Mouse (Mus musculus) MEL (cell line): ENCODE data around the gene Fcgr3. TPM values are rescaled to one million over a fixed set of nuclear protein-coding genes. Genes with fewer than 3 reads are reported as not detected.
"Not testable (repeated sequence)": the region's sequence is repeated elsewhere in the genome, so short reads cannot be mapped to it uniquely, and the experiment has no call there.

ENCODE experiments used
- DNase-seq: peaks from one replicate; pipeline ENCODE4 v3.0.0; 2011; ENCODE audit warnings: low read depth, low spot score
- H3K27ac ChIP-seq: 2 replicates; pipeline ENCODE4 v1.5.1; 2012; ENCODE audit warnings: low read depth, mild to moderate bottlenecking, control low read depth, low read length, moderate library complexity; ENCODE audit not compliant: control insufficient read depth
- H3K27me3 ChIP-seq, 2 experiments: fragments of 150-350 bp in 1 of 2; sonication (generic) in 1 of 2; 2 replicates each; pipeline ENCODE4 v1.6.1; 2012; ENCODE audit warnings: low read length in 2 of 2, mild to moderate bottlenecking in 2 of 2, improper control_type of control experiment in 1 of 2, moderate library complexity in 1 of 2; ENCODE audit not compliant: insufficient read depth in 2 of 2, control insufficient read depth in 1 of 2
- H3K36me3 ChIP-seq, 2 experiments: 2 replicates each; pipeline ENCODE4 v1.6.1; 2012 to 2014; ENCODE audit warnings: low read length in 2 of 2, improper control_type of control experiment in 1 of 2, inconsistent platforms in 1 of 2, mild to moderate bottlenecking in 1 of 2; ENCODE audit not compliant: insufficient read depth in 2 of 2, control insufficient read depth in 1 of 2
- H3K4me1 ChIP-seq, 2 experiments: fragments of 150-350 bp in 1 of 2; sonication (generic) in 1 of 2; 2 replicates each; pipeline ENCODE4 v1.6.1; 2012; ENCODE audit warnings: low read length in 2 of 2, improper control_type of control experiment in 1 of 2, mild to moderate bottlenecking in 1 of 2; ENCODE audit not compliant: insufficient read depth in 2 of 2, control insufficient read depth in 1 of 2
- H3K4me3 ChIP-seq, 2 experiments: fragments of 150-350 bp in 1 of 2; sonication (generic) in 1 of 2; 2 replicates each; pipeline ENCODE4 v1.5.1; 2012; ENCODE audit warnings: low read depth in 2 of 2, low read length in 2 of 2, mild to moderate bottlenecking in 2 of 2, moderate library complexity in 2 of 2, control low read depth in 1 of 2, improper control_type of control experiment in 1 of 2; ENCODE audit not compliant: control insufficient read depth in 1 of 2, insufficient read depth in 1 of 2
- H3K79me2 ChIP-seq: 2 replicates; pipeline ENCODE4 v1.6.1; 2012; ENCODE audit warnings: mild to moderate bottlenecking, low read length, moderate library complexity; ENCODE audit not compliant: control insufficient read depth, poor library complexity, insufficient read depth
- H3K9ac ChIP-seq: 2 replicates; pipeline ENCODE4 v1.6.1; 2012; ENCODE audit warnings: low read depth, mild to moderate bottlenecking, control low read depth, low read length, moderate library complexity; ENCODE audit not compliant: control insufficient read depth, poor library complexity, severe bottlenecking
- H3K9me3 ChIP-seq: fragments of 150-350 bp; sonication (generic); replicated peaks from 2 replicates; pipeline ENCODE4 v1.6.1; 2012; ENCODE audit warnings: mild to moderate bottlenecking, low read length, improper control_type of control experiment, moderate library complexity; ENCODE audit not compliant: insufficient read depth
- BHLHE40 ChIP-seq: IDR thresholded peaks from 2 replicates; pipeline ENCODE4 v1.6.1; 2012; ENCODE audit warnings: low read depth, mild to moderate bottlenecking, inconsistent platforms, low read length, improper control_type of control experiment, borderline replicate concordance
- E2F4 ChIP-seq: IDR thresholded peaks from 2 replicates; pipeline ENCODE4 v1.6.1; 2011; ENCODE audit warnings: low read depth, low read length, improper control_type of control experiment, borderline replicate concordance
- EP300 ChIP-seq, 2 experiments: IDR thresholded peaks; 2 replicates each; pipeline ENCODE4 v1.6.1; 2011; ENCODE audit warnings: improper control_type of control experiment in 2 of 2, low read length in 2 of 2, low read depth in 1 of 2, mild to moderate bottlenecking in 1 of 2
- ETS1 ChIP-seq: IDR thresholded peaks from 2 replicates; pipeline ENCODE4 v1.6.1; 2012; ENCODE audit warnings: low read depth, mild to moderate bottlenecking, inconsistent platforms, low read length, improper control_type of control experiment, moderate library complexity
- GABPA ChIP-seq: IDR thresholded peaks from 2 replicates; pipeline ENCODE4 v1.6.1; 2012; ENCODE audit warnings: low read depth, mild to moderate bottlenecking, inconsistent platforms, low read length, improper control_type of control experiment, moderate library complexity
- HCFC1 ChIP-seq: IDR thresholded peaks from 2 replicates; pipeline ENCODE4 v1.6.1; 2012; ENCODE audit warnings: low read depth, mild to moderate bottlenecking, inconsistent platforms, low read length, improper control_type of control experiment, moderate library complexity
- MAX ChIP-seq: IDR thresholded peaks from 2 replicates; pipeline ENCODE4 v1.6.1; 2011; ENCODE audit warnings: low read length, improper control_type of control experiment
- MXI1 ChIP-seq: IDR thresholded peaks from 2 replicates; pipeline ENCODE4 v1.6.1; 2011; ENCODE audit warnings: mild to moderate bottlenecking, low read depth, low read length, improper control_type of control experiment
- MYC ChIP-seq: IDR thresholded peaks from 2 replicates; pipeline ENCODE4 v1.6.1; 2011; ENCODE audit warnings: low read depth, mild to moderate bottlenecking, low read length, improper control_type of control experiment, moderate library complexity
- POLR2A ChIP-seq, 2 experiments: IDR thresholded peaks; 2 replicates each; pipeline ENCODE4 v1.6.1; 2011 to 2012; ENCODE audit warnings: low read length in 2 of 2, mild to moderate bottlenecking in 2 of 2, control low read depth in 1 of 2, improper control_type of control experiment in 1 of 2, low read depth in 1 of 2, moderate library complexity in 1 of 2; ENCODE audit not compliant: control insufficient read depth in 1 of 2, insufficient read depth in 1 of 2, poor library complexity in 1 of 2
- POLR2AphosphoS2 ChIP-seq: IDR thresholded peaks from 2 replicates; pipeline ENCODE4 v1.6.1; 2011; ENCODE audit warnings: low read length, improper control_type of control experiment
- RAD21 ChIP-seq: IDR thresholded peaks from 2 replicates; pipeline ENCODE4 v1.6.1; 2011; ENCODE audit warnings: mild to moderate bottlenecking, low read depth, low read length, improper control_type of control experiment
- RCOR1 ChIP-seq: IDR thresholded peaks from 2 replicates; pipeline ENCODE4 v1.6.1; 2012; ENCODE audit warnings: low read depth, mild to moderate bottlenecking, inconsistent platforms, low read length, improper control_type of control experiment
- SIN3A ChIP-seq: IDR thresholded peaks from 2 replicates; pipeline ENCODE4 v1.6.1; 2012; ENCODE audit warnings: low read length, improper control_type of control experiment, inconsistent platforms
- SMC3 ChIP-seq: IDR thresholded peaks from 2 replicates; pipeline ENCODE4 v1.6.1; 2011; ENCODE audit warnings: low read depth, low read length, improper control_type of control experiment
- TBP ChIP-seq: IDR thresholded peaks from 2 replicates; pipeline ENCODE4 v1.8.0; 2011; ENCODE audit warnings: low read depth, low read length, improper control_type of control experiment
- TCF12 ChIP-seq: IDR thresholded peaks from 2 replicates; pipeline ENCODE4 v1.6.1; 2014; ENCODE audit warnings: low read depth, mild to moderate bottlenecking, inconsistent platforms, low read length, improper control_type of control experiment, moderate library complexity
- USF1 ChIP-seq: IDR thresholded peaks from 2 replicates; pipeline ENCODE4 v1.6.1; 2014; ENCODE audit warnings: low read depth, mild to moderate bottlenecking, inconsistent platforms, low read length, improper control_type of control experiment, moderate library complexity
- ZKSCAN1 ChIP-seq: IDR thresholded peaks from 2 replicates; pipeline ENCODE4 v1.6.1; 2012; ENCODE audit warnings: low read depth, mild to moderate bottlenecking, inconsistent platforms, low read length, improper control_type of control experiment, moderate library complexity
- polyA plus RNA-seq, 2 experiments: library from polyadenylated mRNA; stranded (reverse) in 1 of 2; unstranded in 1 of 2; fragments of >175 nt in 1 of 2; fragments of >200 nt in 1 of 2; gene quantifications; 2 replicates each; pipeline versions ENCODE4 v1.2.1 to v1.2.4; 2012; ENCODE audit warnings: low replicate concordance in 2 of 2, low read depth in 1 of 2; ENCODE audit not compliant: insufficient read length in 2 of 2, insufficient read depth in 1 of 2, missing spikeins in 1 of 2
- total RNA-seq: library from RNA; depleted of rRNA; stranded (reverse); fragments of 300-350 nt; gene quantifications from 2 replicates; pipeline ENCODE4 v1.2.3, GENCODE M21; 2012

The Fcgr3 gene
- total and polyA plus RNA-seq, 3 experiments = 0.39 to 6.1 TPM; not detected in 1

DNA sequence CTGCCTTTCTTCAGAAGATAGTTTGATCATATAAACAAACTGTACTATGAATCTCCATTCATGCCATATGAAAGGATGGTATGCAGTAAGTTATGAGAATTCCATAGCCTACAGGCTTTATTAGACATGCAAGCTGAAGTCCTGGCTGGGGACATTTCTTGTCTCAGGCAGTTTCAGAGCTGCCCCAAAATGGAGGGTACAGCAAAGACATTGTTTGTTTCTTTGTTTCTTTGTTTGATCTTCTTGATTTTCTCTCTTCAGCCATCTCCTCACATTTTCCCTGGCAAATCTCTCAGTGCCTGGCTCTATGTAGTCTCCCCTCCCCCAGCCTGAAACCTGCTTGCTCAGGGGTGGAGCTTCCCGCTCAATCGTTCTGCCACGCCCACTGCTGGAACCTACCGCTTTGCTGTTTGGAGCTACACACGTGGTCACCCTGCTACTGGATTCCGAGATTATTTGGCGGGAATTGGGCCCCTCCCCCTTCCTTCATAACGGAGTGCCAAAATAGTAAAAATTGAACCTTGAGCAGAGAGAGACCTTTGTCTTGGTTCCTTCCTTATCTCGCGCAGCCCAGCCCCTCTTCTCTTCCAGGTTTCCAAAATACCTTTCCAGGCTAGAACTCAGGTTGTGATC lies 23.6 kb upstream of the Fcgr3 start:
- TF ChIP-seq POLR2A (IDR thresholded peaks at IDR 0.05; ENCODE audit: control insufficient read depth in 1 of 2, insufficient read depth in 1 of 2, low read depth in 1 of 2, low read length in 2 of 2, poor library complexity in 1 of 2) = peak in 1 of 2 experiments; percentile 27; a peak in 1 of 4 replicates
- TF ChIP-seq SIN3A = peak; percentile 72
- peak; percentile 34; the same call in 1 of the 2 replicates for TF ChIP-seq TBP
- 0 out of 2 replicates have a peak, but pooled peaks have one; percentile 27 for TF ChIP-seq MYC
- 0 out of 2 replicates have a peak, but pooled peaks have one; percentile 9 for TF ChIP-seq TCF12
- TF ChIP-seq E2F4 = peak; percentile 66; the same call in 1 of the 2 replicates
- TF ChIP-seq MXI1 = peak; percentile 79; the same call in 1 of the 2 replicates
- TF ChIP-seq EP300 (IDR thresholded peaks at IDR 0.05; ENCODE audit: low read depth in 1 of 2, low read length in 2 of 2) = 0 out of 4 replicates have a peak, but pooled peaks of 1 of the 2 experiments have one; percentile 14
- TF ChIP-seq HCFC1 = 0 out of 2 replicates have a peak, but pooled peaks have one; percentile 22
- peak; percentile 80 for TF ChIP-seq MAX
- TF ChIP-seq USF1 = peak; percentile 45; the same call in 1 of the 2 replicates
- TF ChIP-seq, all 39 proteins: peak for 11; not testable (repeated sequence) for 28
- not testable (repeated sequence) for H3K27me3 ChIP-seq, H3K36me3 ChIP-seq, H3K4me1 ChIP-seq, H3K79me2 ChIP-seq, H3K9me3 ChIP-seq
- Histone ChIP-seq H3K9ac (peak overlapping the region; percentile 56), H3K4me3 (peak overlapping the region; percentile 43 to 45), H3K27ac (peak overlapping the region; percentile 49; the same call in 1 of the 2 replicates)
- peak; percentile 67 for DNase-seq

DNA sequence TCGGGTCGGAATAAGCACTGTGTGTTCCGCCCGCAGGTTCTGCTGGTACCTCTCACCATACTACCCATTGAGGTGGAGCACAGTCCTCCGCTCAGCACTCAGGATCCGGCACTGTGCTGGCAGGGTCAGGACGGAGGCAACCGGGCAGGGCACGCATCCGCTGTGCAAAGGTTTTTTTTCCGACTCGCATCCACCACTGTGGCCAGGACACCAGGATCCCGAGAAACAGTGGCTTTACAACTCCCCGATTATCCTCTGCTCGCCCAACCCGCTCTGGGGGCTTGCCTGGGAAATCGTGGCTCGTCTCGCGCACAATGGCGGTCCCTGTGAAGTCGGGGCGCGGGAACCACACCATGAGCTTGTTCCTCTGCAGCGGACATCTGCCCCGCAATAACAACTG lies 21.0 kb upstream of the Fcgr3 start:
- H3K27me3 ChIP-seq = no peaks in the 10 kb centered on the region
- peaks cover 0 to 8% of the 10 kb centered on the region in 2 experiments; a peak in 2 of 4 replicates for H3K36me3 ChIP-seq
- no peak for TF ChIP-seq GABPA
- TF ChIP-seq MXI1 = no peak
- TF ChIP-seq RCOR1 = no peak
- no peak for TF ChIP-seq BHLHE40
- TF ChIP-seq ZKSCAN1 = no peak
- TF ChIP-seq POLR2AphosphoS2 = no peak
- no peak for TF ChIP-seq RAD21
- TF ChIP-seq ETS1 = no peak
- no peak for TF ChIP-seq SMC3
- TF ChIP-seq, all 39 proteins: peak for 0
- no peak for DNase-seq
- H3K79me2 ChIP-seq = no peaks in the 10 kb centered on the region
- H3K4me3 ChIP-seq = no peak overlapping the region
- no peaks in the 10 kb centered on the region; a peak in 1 of 4 replicates for H3K4me1 ChIP-seq
- no peak overlapping the region for H3K9ac ChIP-seq
- H3K9me3 ChIP-seq = no peaks in the 10 kb centered on the region
- no peak overlapping the region for H3K27ac ChIP-seq

DNA sequence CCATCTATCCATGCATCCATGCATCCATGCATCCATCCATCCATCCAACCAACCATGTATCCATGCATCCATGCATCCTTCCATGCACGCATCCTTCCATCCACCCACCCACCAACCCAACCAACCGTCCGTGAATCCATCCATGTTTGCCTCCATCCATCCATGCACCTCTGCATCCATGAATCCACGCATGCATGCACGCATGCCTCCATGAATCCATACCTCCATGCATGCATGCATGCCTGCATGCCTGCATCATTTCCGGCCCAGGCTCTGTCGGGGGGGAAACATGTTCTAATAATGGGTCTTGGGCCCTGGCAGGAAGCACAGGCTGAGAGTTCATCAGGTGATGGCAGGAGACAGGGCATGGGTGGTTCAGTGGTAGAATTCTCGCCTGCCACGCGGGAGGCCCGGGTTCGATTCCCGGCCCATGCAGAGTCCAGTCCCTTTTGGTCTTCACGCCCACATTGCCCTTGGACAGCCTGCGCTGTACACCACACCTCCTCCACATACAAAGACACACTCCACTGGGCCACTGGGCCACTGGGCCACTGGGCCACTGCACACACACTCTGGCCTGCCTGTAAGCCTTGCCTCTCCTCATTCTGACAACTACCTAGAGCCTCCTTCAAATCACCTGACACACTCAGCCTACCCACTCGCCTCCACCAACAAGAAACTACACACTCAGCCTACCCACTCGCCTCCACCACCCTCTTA lies 16.9 kb upstream of the Fcgr3 start:
- H3K9me3 ChIP-seq, H3K4me1 ChIP-seq, H3K4me3 ChIP-seq, H3K36me3 ChIP-seq, H3K79me2 ChIP-seq, DNase-seq, H3K27me3 ChIP-seq, H3K27ac ChIP-seq, H3K9ac ChIP-seq: not testable (repeated sequence)

DNA sequence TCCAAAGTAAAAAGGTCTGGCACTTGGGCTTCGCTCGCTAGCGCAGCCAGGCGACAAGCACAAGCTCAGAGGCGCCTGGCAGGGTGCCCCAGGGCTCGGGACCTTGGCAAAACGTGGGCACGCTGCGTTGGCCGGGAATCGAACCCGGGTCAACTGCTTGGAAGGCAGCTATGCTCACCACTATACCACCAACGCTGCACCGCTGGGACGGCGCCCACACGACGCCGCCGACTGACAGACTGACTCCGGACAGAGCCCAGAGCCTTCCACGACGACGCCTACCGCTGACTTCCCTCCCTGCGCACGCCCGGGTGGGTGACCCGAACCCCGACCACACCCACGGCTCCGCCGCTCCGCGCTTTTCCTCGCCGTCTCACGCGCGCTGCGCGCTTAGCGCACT lies 15.1 kb upstream of the Fcgr3 start:
- H3K36me3 ChIP-seq, H3K9ac ChIP-seq, DNase-seq, H3K27ac ChIP-seq, H3K9me3 ChIP-seq, H3K27me3 ChIP-seq, H3K4me1 ChIP-seq, H3K4me3 ChIP-seq, H3K79me2 ChIP-seq: not testable (repeated sequence)
